Mouse (Mus musculus) brown adipose tissue, adult 24 weeks (tissue): ENCODE results near the gene Ppp1r14b. TPM values are rescaled to one million over a fixed set of nuclear protein-coding genes. Genes with fewer than 3 reads are reported as not detected.

ENCODE experiments used
- H3K27ac ChIP-seq: fragments of 200-500 bp; replicated peaks from 2 replicates; pipeline ENCODE4 v1.5.1; 2012; ENCODE audit warnings: low read depth, mild to moderate bottlenecking, low read length
- H3K4me1 ChIP-seq: fragments of 200-500 bp; 2 replicates; pipeline ENCODE4 v1.6.1; 2012; ENCODE audit warnings: low read length, mixed read lengths; ENCODE audit not compliant: control insufficient read depth, insufficient read depth, insufficient read length
- H3K4me3 ChIP-seq: fragments of 200-500 bp; 2 replicates; pipeline ENCODE4 v1.5.1; 2012; ENCODE audit warnings: low read depth, mild to moderate bottlenecking, low read length, moderate library complexity; ENCODE audit not compliant: insufficient read depth
- polyA plus RNA-seq: library from polyadenylated mRNA; stranded (reverse); fragments of >200 nt; gene quantifications from 2 replicates; pipeline ENCODE4 v1.2.4, GENCODE M21; 2012; ENCODE audit not compliant: missing spikeins, insufficient read depth, insufficient read length

The Ppp1r14b gene
- polyA plus RNA-seq, 1 experiment: 250 TPM

DNA sequence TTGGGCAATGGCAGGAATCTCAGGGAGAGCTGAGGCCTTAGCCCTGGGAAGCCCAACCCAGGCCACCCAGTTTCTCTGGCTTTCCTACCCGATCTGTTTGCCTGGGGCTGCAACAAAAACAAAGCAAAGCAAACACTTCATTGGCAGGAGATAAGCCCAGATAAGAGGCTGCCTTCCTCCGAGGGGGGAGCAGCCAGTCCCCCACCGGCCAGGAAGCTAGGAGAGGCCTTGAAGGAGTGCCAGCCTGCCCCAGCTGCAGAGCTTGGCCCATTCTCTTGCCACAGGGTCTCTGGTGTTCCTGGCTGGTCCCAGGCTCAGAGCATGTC is 22.1 kb upstream of the Ppp1r14b start:
- Histone ChIP-seq H3K27ac (peak overlapping the region; percentile 94), H3K4me3 (peak overlapping the region; percentile 74), H3K4me1 (peaks cover 10% of the 10 kb centered on the region)

- Histone ChIP-seq H3K4me3 (no peak overlapping the region), H3K27ac (no peak overlapping the region), H3K4me1 (peaks cover 10% of the 10 kb centered on the region)
Observed at GRCm38 (mm10) chr19:6954046-6954445, 20.7 kb upstream of the Ppp1r14b start.

DNA sequence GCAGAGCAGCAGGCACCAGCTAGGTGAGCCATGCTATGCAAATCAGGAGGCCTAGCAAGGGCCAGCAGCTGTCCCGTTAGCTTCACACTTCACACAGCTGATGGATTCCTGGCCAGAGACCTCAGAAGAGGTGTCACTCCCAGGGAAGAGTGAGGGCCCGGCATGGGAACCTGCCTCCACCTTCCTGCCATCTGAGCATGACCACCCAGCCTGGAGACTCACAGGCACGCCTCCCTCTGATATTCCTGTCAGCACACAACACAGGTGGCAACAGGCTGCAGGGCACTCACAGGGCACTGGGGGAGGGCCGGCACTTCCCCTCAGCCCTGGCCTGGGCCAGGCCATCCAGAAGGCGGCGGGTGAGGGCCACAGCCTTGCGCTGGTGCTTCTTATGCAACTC is 19.3 kb upstream of the Ppp1r14b start:
- no peak overlapping the region for H3K27ac ChIP-seq
- peaks cover 10% of the 10 kb centered on the region for H3K4me1 ChIP-seq
- no peak overlapping the region for H3K4me3 ChIP-seq

DNA sequence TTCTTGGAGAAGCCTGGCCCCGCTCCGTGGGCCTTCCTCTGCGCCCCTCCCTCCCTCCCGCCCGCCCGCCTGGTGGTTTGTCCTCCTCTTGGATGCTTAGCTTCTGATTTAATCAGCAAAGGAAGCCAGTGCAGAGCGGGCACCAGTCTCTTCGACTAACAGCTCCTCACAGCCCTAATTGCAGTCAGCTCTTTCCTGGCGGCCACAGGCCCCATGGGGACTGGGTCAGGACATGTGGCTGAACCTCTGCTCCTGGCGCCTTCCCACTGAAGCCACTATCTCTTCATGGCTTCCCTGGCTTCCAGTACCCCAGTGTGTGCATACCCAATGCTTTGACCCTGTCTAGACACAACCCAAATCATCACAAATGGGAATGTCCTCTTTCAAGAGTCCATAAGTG is 18.3 kb upstream of the Ppp1r14b start:
- Histone ChIP-seq H3K4me1 (peaks cover 10% of the 10 kb centered on the region), H3K27ac (no peak overlapping the region)

GRCm38 (mm10) chr19:6968491-6969271 is 6.1 kb upstream of the Ppp1r14b start:
- peaks cover 3% of the 10 kb centered on the region for H3K4me1 ChIP-seq
- peak overlapping the region; percentile 95 for H3K4me3 ChIP-seq
- H3K27ac ChIP-seq: 0 out of 2 replicates have a peak overlapping the region, but pooled peaks have one; percentile 1

More for the DNA sequence above, 18.3 kb upstream of the Ppp1r14b start:
- no peak overlapping the region for H3K4me3 ChIP-seq

GRCm38 (mm10) chr19:6969291-6969664 is 5.5 kb upstream of the Ppp1r14b start:
- peak overlapping the region; percentile 95 for H3K4me3 ChIP-seq
- peak overlapping the region; percentile 62; the same call in 1 of the 2 replicates for H3K27ac ChIP-seq
- peaks cover 3% of the 10 kb centered on the region for H3K4me1 ChIP-seq

DNA sequence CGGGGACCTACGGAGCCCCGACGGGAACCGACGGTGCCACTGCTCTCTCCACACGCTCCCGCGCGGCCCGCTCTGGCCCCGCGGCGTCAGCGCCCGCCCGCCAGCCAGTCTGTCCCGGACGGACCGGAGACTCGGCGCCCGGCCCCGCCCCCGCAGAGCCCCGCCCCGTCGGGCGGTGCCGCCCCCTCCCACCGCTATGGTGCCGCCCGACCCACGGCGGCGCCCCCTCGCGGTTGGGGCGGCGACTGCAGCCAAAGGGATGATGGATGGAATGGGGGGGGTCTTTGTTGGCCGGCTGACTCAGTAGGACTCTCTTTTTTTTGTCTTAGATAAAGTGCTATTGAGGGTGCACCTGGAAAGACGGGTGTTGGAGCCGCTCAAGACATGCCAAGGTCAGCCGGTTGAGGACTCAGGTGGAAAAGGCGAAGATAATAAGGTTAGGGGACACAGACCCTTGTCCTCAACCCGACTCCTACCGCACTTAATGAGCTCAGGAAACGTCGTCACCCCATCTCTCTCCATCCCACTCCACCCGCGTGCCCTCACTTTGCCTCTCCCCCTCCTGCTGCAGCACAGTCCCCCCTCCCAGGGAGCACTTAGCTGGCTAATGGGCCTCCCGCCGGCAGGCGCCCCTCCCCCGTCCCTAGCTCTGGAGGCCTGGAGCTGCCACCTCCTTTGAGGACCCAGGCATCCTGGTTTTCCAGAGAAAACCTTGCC is 4.9 kb upstream of the Ppp1r14b start:
- peak overlapping the region; percentile 62; the same call in 1 of the 2 replicates for H3K27ac ChIP-seq
- peak overlapping the region; percentile 95 for H3K4me3 ChIP-seq
- H3K4me1 ChIP-seq: peaks cover 3% of the 10 kb centered on the region

GRCm38 (mm10) chr19:6970460-6971085 is 4.2 kb upstream of the Ppp1r14b start:
- peaks cover 3% of the 10 kb centered on the region for H3K4me1 ChIP-seq
- no peak overlapping the region for H3K27ac ChIP-seq
- no peak overlapping the region for H3K4me3 ChIP-seq

DNA sequence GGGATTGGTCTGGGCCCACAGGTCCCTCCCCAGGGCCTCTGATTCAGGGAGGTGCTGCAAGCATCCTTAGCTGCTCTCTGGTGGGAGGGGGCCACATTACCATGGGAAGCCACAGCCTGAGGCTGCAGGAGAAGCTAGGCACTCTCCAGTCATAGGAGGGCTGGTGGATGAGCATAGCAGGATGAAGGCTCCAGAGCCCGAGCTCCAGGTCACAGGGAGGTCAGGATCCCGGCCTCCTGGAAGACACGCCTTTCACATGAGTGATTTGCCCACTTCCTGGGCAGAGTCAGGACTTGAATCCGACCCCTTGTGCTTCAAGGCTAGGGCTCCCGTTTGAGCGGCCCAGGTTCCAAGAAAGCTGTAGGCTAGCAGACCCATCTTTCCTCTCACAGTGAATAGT is 3.1 kb upstream of the Ppp1r14b start:
- Histone ChIP-seq H3K4me1 (peaks cover 3% of the 10 kb centered on the region), H3K27ac (no peak overlapping the region), H3K4me3 (no peak overlapping the region)

DNA sequence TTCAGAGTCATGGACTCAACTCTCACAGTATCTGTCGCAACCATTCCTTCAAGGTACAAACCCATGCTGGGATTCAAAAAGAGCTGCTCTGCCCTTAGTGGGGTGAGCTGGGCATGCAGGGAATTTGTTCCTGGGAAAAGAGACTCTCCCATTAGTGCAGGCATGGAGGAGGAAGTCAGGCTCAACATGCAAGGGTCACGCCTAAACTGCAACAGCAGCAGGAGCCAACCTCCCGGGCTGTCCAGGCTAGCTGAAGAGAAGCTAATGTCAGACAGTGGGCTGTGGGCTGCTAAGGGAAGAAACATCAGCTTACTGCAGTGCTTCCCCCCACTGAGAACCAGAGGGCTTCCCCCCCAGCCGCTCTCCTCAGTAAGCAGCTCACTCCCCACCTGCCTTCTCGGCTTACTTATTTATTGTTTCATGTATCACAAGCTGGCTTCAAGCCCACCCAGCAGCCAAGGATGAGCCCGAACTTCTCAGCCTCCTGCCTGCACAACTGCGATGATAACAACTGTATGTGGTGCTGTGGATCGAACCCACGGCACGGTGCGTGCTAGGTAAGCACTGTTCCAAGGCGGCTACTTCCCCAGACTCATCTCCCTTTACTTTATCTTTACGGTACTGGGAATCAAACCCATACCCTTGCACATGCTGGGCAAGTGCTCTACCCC is 2.4 kb upstream of the Ppp1r14b start:
- no peak overlapping the region for H3K4me3 ChIP-seq
- no peak overlapping the region for H3K27ac ChIP-seq
- peaks cover 3% of the 10 kb centered on the region for H3K4me1 ChIP-seq

- peak overlapping the region; percentile 70 for H3K4me3 ChIP-seq
- no peaks in the 10 kb centered on the region; the same call in 1 of the 2 replicates for H3K4me1 ChIP-seq
- no peak overlapping the region for H3K27ac ChIP-seq
Observed at GRCm38 (mm10) chr19:6973581-6974190, 1.1 kb upstream of the Ppp1r14b start.

DNA sequence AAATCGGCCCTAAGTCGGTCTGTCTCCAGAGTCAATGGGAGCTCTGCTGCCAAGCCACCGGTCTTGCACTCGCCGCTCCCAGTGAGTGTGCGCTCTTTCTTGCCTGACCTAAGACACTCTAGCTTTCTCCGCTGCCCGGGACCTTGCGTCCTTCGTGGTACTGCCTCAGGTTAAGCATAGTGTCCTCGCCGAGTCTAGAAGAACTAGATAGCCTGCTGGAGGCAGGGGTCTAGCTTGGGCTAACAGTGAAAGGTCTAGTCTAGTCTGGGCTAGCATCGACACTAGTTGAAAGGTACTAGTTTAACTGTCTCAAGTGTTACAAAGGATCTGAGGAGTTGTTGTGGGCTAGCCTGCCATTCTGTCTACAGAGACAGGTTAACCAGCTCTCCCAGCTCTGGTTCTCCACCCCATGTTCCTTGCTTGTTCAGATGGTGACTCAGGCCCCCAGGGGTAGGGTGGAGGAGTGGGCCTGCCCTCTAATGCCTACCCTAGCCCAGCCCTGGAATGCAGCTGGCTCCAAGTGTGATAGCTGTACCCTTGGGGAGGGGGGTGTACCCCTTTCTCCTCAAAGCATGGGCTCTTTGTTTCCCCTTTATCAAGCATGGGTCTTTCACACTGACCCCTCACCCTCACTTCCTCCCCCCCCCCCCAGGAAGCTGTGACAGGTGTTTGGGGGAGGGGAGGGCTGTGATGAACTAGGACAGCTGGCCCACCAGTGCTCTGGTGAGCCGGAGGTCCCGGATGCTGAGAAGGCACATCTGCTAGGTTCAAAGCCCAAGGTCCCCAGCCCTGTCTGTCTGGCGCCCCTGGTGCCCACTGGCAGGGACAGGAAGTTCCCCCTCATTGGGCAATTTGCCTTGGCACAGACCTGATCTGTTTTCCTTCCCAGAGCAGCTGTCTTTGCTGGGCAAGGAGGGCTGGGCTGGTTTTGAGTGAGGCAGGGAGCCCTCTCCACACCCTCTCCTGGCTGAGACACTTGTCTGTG is 1.1 kb downstream of the Ppp1r14b start, which contains the start of gene Plcb3:
TSS of gene Plcb3 (minus strand) at position 934 of the 985 bp plus-strand sequence.
- Histone ChIP-seq H3K27ac (peak within 1 kb of the TSS; percentile 92), H3K4me1 (no peaks in the 10 kb centered on the region), H3K4me3 (peak within 1 kb of the TSS; percentile 80)

DNA sequence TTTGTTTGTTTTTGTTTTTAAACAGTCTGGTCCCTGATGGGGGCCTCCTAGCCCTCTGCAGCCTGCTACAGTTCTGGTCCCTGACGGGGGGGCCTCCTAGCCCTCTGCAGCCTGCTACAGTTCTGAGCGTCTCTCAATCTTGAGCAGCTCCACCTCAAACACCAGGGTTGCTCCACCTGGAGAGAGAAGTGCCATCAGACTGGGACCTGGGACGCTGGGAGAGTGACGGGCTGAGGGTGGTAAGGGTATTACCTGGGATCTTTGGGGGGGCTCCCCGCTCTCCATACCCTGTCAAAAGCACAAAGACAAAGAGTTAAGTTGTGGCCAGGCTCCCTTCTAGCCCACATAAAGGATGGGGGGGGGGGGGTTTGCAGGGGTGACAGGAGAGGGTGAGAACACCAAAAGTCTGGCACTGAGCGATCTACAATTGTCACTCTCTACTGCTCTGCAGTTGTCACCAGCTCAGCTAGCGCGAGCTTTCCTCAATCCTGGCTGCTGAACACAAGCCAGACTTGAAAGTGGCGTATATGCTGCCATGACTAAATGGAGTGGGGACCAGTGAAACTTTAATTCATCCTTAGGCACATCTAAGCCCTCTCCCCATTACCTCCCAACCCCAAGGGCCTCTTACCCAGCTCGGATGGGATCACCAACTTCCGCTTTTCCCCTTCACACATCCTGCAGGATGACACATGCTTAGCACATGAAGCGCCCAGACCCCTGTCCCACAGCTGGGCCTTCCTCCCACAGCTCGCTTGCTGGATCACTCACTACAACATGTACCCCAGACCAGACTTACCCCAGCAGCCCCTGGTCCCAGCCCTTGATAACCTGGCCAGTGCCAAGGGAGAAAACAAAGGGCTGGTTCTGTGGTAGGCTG is 3.2 kb downstream of the Ppp1r14b start:
- H3K4me3 ChIP-seq: 0 out of 2 replicates have a peak overlapping the region, but pooled peaks have one; percentile 63
- H3K4me1 ChIP-seq: no peaks in the 10 kb centered on the region

More for the DNA sequence above, 3.2 kb downstream of the Ppp1r14b start:
- H3K27ac ChIP-seq: no peak overlapping the region
